Mouse (Mus musculus) R1 (cell line): ENCODE data around the gene Ralgps2.

ENCODE experiments used
- DNase-seq: peaks from one replicate; pipeline ENCODE4 v3.0.0-alpha.2; 2018; ENCODE audit warnings: low read depth, low spot score

The Ralgps2 gene

GRCm38 (mm10) chr1:156769621-156770297, 169.7 kb downstream of the Ralgps2 start:
- DNase-seq = no peak

- DNase-seq = no peak
Measured at GRCm38 (mm10) chr1:156769163-156769562, 170.3 kb downstream of the Ralgps2 start.

- no peak for DNase-seq
Measured at GRCm38 (mm10) chr1:156765311-156765710, 174.1 kb downstream of the Ralgps2 start.

GRCm38 (mm10) chr1:156764584-156764983, 174.8 kb downstream of the Ralgps2 start:
- peak; percentile 71 for DNase-seq

- no peak for DNase-seq
Measured at GRCm38 (mm10) chr1:156763280-156763679, 176.1 kb downstream of the Ralgps2 start.

GRCm38 (mm10) chr1:156761430-156761801, 178.0 kb downstream of the Ralgps2 start:
- no peak for DNase-seq

GRCm38 (mm10) chr1:156760549-156761429, 178.6 kb downstream of the Ralgps2 start:
- DNase-seq = no peak

- no peak for DNase-seq
Measured at GRCm38 (mm10) chr1:156758326-156758725, 181.1 kb downstream of the Ralgps2 start.

- DNase-seq = no peak
Measured at GRCm38 (mm10) chr1:156754608-156755413, 184.6 kb downstream of the Ralgps2 start.
